Mouse (Mus musculus) stomach, postnatal 0 days (tissue): ENCODE data around the gene Ptprm.

Experiments used
- CTCF ChIP-seq: IDR thresholded peaks from 2 replicates; pipeline ENCODE4 v1.5.1; 2016; ENCODE audit warnings: antibody characterized with exemption, low read depth, mild to moderate bottlenecking, moderate library complexity
- EP300 ChIP-seq: optimal IDR thresholded peaks from 2 replicates; pipeline ENCODE3; 2016; ENCODE audit warnings: antibody characterized with exemption

GRCm38 (mm10) chr17:66738331-66738730 is 615.9 kb downstream of the Ptprm start:
- no peak for TF ChIP-seq CTCF
- TF ChIP-seq EP300 = no peak
